Mouse (Mus musculus) midbrain, embryonic 13.5 days (tissue): ENCODE measurements around the gene Cbl. TPM values are rescaled to one million over a fixed set of nuclear protein-coding genes. Genes with fewer than 3 reads are reported as not detected.

Source experiments
- ATAC-seq: fragments of 200-750 bp; cut with Nextera tagmentation; 2 replicates; pipeline ENCODE4 v1.8.0; 2017; ENCODE audit warnings: mild to moderate bottlenecking, moderate TSS enrichment, moderate library complexity
- H3K27ac ChIP-seq: fragments of 300-500 bp; sonication (generic); 2 replicates; pipeline ENCODE4 v1.5.1; 2015; ENCODE audit warnings: inconsistent platforms, mild to moderate bottlenecking, moderate library complexity
- H3K27me3 ChIP-seq: fragments of 300-500 bp; sonication (generic); 2 replicates; pipeline ENCODE4 v1.6.1; 2015; ENCODE audit warnings: mild to moderate bottlenecking, inconsistent platforms
- H3K36me3 ChIP-seq: fragments of 300-500 bp; sonication (generic); 2 replicates; pipeline ENCODE4 v1.6.1; 2015; ENCODE audit warnings: mild to moderate bottlenecking, inconsistent platforms
- H3K4me1 ChIP-seq: fragments of 300-500 bp; sonication (generic); replicated peaks from 2 replicates; pipeline ENCODE4 v1.6.1; 2015; ENCODE audit warnings: inconsistent platforms
- H3K4me2 ChIP-seq: fragments of 300-500 bp; sonication (generic); replicated peaks from 2 replicates; pipeline ENCODE4 v1.6.1; 2015; ENCODE audit warnings: moderate library complexity, mild to moderate bottlenecking, inconsistent platforms
- H3K4me3 ChIP-seq: fragments of 300-500 bp; sonication (generic); replicated peaks from 2 replicates; pipeline ENCODE4 v1.5.1; 2015; ENCODE audit warnings: mild to moderate bottlenecking, inconsistent platforms
- H3K9ac ChIP-seq: fragments of 300-500 bp; sonication (generic); replicated peaks from 2 replicates; pipeline ENCODE4 v1.6.1; 2015; ENCODE audit warnings: mild to moderate bottlenecking, inconsistent platforms
- H3K9me3 ChIP-seq: fragments of 300-500 bp; sonication (generic); 2 replicates; pipeline ENCODE4 v1.6.1; 2016; ENCODE audit warnings: mild to moderate bottlenecking, inconsistent platforms
- WGBS: fragments of 180-500 bp; shearing (Covaris S2); methylation state at CpG from one replicate; pipeline ENCODE4 v1.1.7; 2015; 5-methylcytosine and 5-hydroxymethylcytosine counted together
- polyA plus RNA-seq: library from polyadenylated mRNA; unstranded; fragments of >200 nt; fragmentation: Nextera tagmentation; extraction: Ambion mirVana; gene quantifications from 2 replicates; pipeline ENCODE4 v1.2.1, GENCODE M21; 2015

Cbl gene
- polyA plus RNA-seq, 1 experiment from 2014 or later, result 28.5 TPM

GRCm38 (mm10) chr9:44254508-44255135 is 20.8 kb upstream of the Cbl start:
- Histone ChIP-seq H3K27me3 (no peaks in the 10 kb centered on the region), H3K4me2 (peak overlapping the region; percentile 22), H3K4me3 (no peak overlapping the region), H3K4me1 (peaks cover 50% of the 10 kb centered on the region), H3K27ac (peak overlapping the region; percentile 81), H3K9me3 (no peaks in the 10 kb centered on the region), H3K36me3 (no peaks in the 10 kb centered on the region), H3K9ac (no peak overlapping the region)
- 0% methylated on average over 5 of the region's 5 CpGs for WGBS
- ATAC-seq, result peak; percentile 81

- no peak overlapping the region for H3K9ac ChIP-seq
- H3K9me3 ChIP-seq, result no peaks in the 10 kb centered on the region
- 0 out of 2 replicates have a peak, but pooled peaks cover 4% of the 10 kb centered on the region for H3K27me3 ChIP-seq
- peaks cover 54% of the 10 kb centered on the region for H3K4me1 ChIP-seq
- no peak overlapping the region for H3K4me2 ChIP-seq
- peak overlapping the region; percentile 81 for H3K27ac ChIP-seq
- 66% methylated on average over 6 of the region's 6 CpGs for WGBS
- ATAC-seq, result no peak
- no peaks in the 10 kb centered on the region for H3K36me3 ChIP-seq
- no peak overlapping the region for H3K4me3 ChIP-seq
These were observed 19.6 kb upstream of the Cbl start for GRCm38 (mm10) chr9:44253441-44253840.

GRCm38 (mm10) chr9:44251314-44251713 is 17.5 kb upstream of the Cbl start, which contains the start of gene Pdzd3:
TSS of gene Pdzd3 (minus strand) at chr9:44251471.
- no peak within 1 kb of the TSS for H3K4me2 ChIP-seq
- H3K27ac ChIP-seq, result no peak within 1 kb of the TSS
- ATAC-seq, result no peak
- H3K9ac ChIP-seq, result no peak within 1 kb of the TSS
- WGBS, result 89% methylated on average over 10 of the region's 10 CpGs
- 0 out of 2 replicates have a peak, but pooled peaks cover 4% of the 10 kb centered on the region for H3K27me3 ChIP-seq
- peaks cover 54% of the 10 kb centered on the region for H3K4me1 ChIP-seq
- H3K4me3 ChIP-seq, result no peak within 1 kb of the TSS
- no peaks in the 10 kb centered on the region for H3K36me3 ChIP-seq
- H3K9me3 ChIP-seq, result no peaks in the 10 kb centered on the region

GRCm38 (mm10) chr9:44250445-44250844 is 16.6 kb upstream of the Cbl start:
- 0 out of 2 replicates have a peak, but pooled peaks cover 4% of the 10 kb centered on the region for H3K27me3 ChIP-seq
- 39% methylated on average over 4 of the region's 4 CpGs for WGBS
- peaks cover 46% of the 10 kb centered on the region for H3K4me1 ChIP-seq
- no peak overlapping the region for H3K27ac ChIP-seq
- H3K4me2 ChIP-seq, result no peak overlapping the region
- no peak overlapping the region for H3K9ac ChIP-seq
- no peak for ATAC-seq
- H3K36me3 ChIP-seq, result no peaks in the 10 kb centered on the region
- H3K9me3 ChIP-seq, result no peaks in the 10 kb centered on the region
- H3K4me3 ChIP-seq, result no peak overlapping the region

GRCm38 (mm10) chr9:44249181-44250146 is 15.6 kb upstream of the Cbl start:
- ATAC-seq, result peak; percentile 71
- H3K27ac ChIP-seq, result no peak overlapping the region
- no peaks in the 10 kb centered on the region for H3K36me3 ChIP-seq
- H3K9ac ChIP-seq, result 0 out of 2 replicates have a peak overlapping the region, but pooled peaks have one; percentile 10
- no peaks in the 10 kb centered on the region for H3K9me3 ChIP-seq
- H3K27me3 ChIP-seq, result 0 out of 2 replicates have a peak, but pooled peaks cover 4% of the 10 kb centered on the region
- H3K4me3 ChIP-seq, result no peak overlapping the region
- no peak overlapping the region for H3K4me2 ChIP-seq
- WGBS, result 46% methylated on average over 26 of the region's 26 CpGs
- peaks cover 36% of the 10 kb centered on the region for H3K4me1 ChIP-seq

GRCm38 (mm10) chr9:44247907-44248306 is 14.1 kb upstream of the Cbl start:
- Histone ChIP-seq H3K9me3 (no peaks in the 10 kb centered on the region), H3K36me3 (no peaks in the 10 kb centered on the region)
- 83% methylated on average over 6 of the region's 6 CpGs for WGBS

GRCm38 (mm10) chr9:44243621-44244020 is 9.8 kb upstream of the Cbl start:
- no peak for ATAC-seq
- no peaks in the 10 kb centered on the region for H3K9me3 ChIP-seq
- no peak overlapping the region for H3K27ac ChIP-seq
- no peaks in the 10 kb centered on the region for H3K4me1 ChIP-seq
- WGBS, result 74% methylated on average over 2 of the region's 2 CpGs
- no peak overlapping the region for H3K9ac ChIP-seq
- H3K4me2 ChIP-seq, result no peak overlapping the region
- 0 out of 2 replicates have a peak, but pooled peaks cover 3% of the 10 kb centered on the region for H3K27me3 ChIP-seq
- no peaks in the 10 kb centered on the region for H3K36me3 ChIP-seq
- no peak overlapping the region for H3K4me3 ChIP-seq

More at GRCm38 (mm10) chr9:44247907-44248306, 14.1 kb upstream of the Cbl start:
- Histone ChIP-seq H3K27ac (no peak overlapping the region), H3K4me3 (no peak overlapping the region), H3K4me2 (no peak overlapping the region), H3K4me1 (peaks cover 21% of the 10 kb centered on the region), H3K9ac (no peak overlapping the region), H3K27me3 (0 out of 2 replicates have a peak, but pooled peaks cover 4% of the 10 kb centered on the region)
- ATAC-seq, result no peak

- Histone ChIP-seq H3K27me3 (0 out of 2 replicates have a peak, but pooled peaks cover 3% of the 10 kb centered on the region), H3K9ac (no peak overlapping the region), H3K36me3 (no peaks in the 10 kb centered on the region), H3K4me3 (no peak overlapping the region), H3K4me2 (no peak overlapping the region), H3K9me3 (no peaks in the 10 kb centered on the region), H3K27ac (no peak overlapping the region), H3K4me1 (no peaks in the 10 kb centered on the region)
- ATAC-seq, result no peak
- WGBS, result 81% methylated on average over 9 of the region's 9 CpGs
These were observed 7.6 kb upstream of the Cbl start for GRCm38 (mm10) chr9:44241418-44241817.

GRCm38 (mm10) chr9:44240911-44241310 is 7.1 kb upstream of the Cbl start:
- Histone ChIP-seq H3K4me1 (no peaks in the 10 kb centered on the region), H3K27me3 (0 out of 2 replicates have a peak, but pooled peaks cover 3% of the 10 kb centered on the region), H3K36me3 (no peaks in the 10 kb centered on the region), H3K4me2 (no peak overlapping the region), H3K9me3 (no peaks in the 10 kb centered on the region), H3K27ac (no peak overlapping the region), H3K9ac (no peak overlapping the region), H3K4me3 (no peak overlapping the region)
- ATAC-seq, result no peak
- WGBS, result 51% methylated on average over 5 of the region's 5 CpGs

GRCm38 (mm10) chr9:44240399-44240798 is 6.5 kb upstream of the Cbl start, which contains the start of gene Ccdc153:
TSS of gene Ccdc153 (plus strand) at chr9:44240676.
- Histone ChIP-seq H3K4me1 (no peaks in the 10 kb centered on the region), H3K9ac (no peak within 1 kb of the TSS), H3K9me3 (no peaks in the 10 kb centered on the region), H3K27ac (no peak within 1 kb of the TSS), H3K4me3 (no peak within 1 kb of the TSS), H3K36me3 (no peaks in the 10 kb centered on the region), H3K4me2 (no peak within 1 kb of the TSS), H3K27me3 (0 out of 2 replicates have a peak, but pooled peaks cover 3% of the 10 kb centered on the region)
- 51% methylated on average over 2 of the region's 2 CpGs for WGBS
- no peak for ATAC-seq

GRCm38 (mm10) chr9:44239447-44239846 is 5.6 kb upstream of the Cbl start:
- H3K4me1 ChIP-seq, result no peaks in the 10 kb centered on the region
- H3K9ac ChIP-seq, result no peak overlapping the region
- ATAC-seq, result peak; percentile 60; the same call in 1 of the 2 replicates
- H3K9me3 ChIP-seq, result no peaks in the 10 kb centered on the region
- H3K27me3 ChIP-seq, result 0 out of 2 replicates have a peak, but pooled peaks cover 3% of the 10 kb centered on the region
- 11% methylated on average over 5 of the region's 5 CpGs for WGBS
- no peak overlapping the region for H3K4me2 ChIP-seq
- no peaks in the 10 kb centered on the region for H3K36me3 ChIP-seq
- no peak overlapping the region for H3K4me3 ChIP-seq
- no peak overlapping the region for H3K27ac ChIP-seq
